Mouse (Mus musculus) embryonic fibroblast, embryonic 13.5 days (primary cell): ENCODE measurements around the gene Mgat5.

Experiments used
- CTCF ChIP-seq: IDR thresholded peaks from 2 replicates; pipeline ENCODE4 v1.5.1; 2011; ENCODE audit warnings: mild to moderate bottlenecking, control low read depth, low read length, moderate library complexity, borderline replicate concordance; ENCODE audit not compliant: insufficient read depth
- POLR2A ChIP-seq: IDR thresholded peaks from 2 replicates; pipeline ENCODE4 v1.6.1; 2011; ENCODE audit warnings: low read depth, mild to moderate bottlenecking, control low read depth, low read length, moderate library complexity

DNA sequence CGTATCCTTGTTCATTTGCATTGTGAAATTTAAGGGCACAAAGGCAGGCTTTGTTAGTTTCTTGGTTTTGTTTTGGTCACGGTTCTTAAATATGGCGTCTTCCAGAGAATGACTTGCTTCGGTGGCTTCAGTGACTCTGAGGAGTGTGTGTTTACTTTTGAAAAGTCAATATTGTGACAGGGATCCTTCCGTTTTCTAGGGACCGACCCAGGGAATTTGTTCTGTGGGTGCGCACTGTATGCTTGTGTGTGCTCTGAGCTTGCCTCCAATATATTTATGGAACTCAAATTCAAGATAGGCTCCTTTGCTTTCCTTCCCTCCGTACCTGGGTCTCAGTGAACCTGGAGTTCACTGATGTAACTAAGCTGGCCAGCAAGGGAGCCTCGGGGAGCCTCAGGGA is 86.1 kb downstream of the Mgat5 start:
- TF ChIP-seq POLR2A (no peak), CTCF (no peak)
